Mouse (Mus musculus) myocyte (in vitro differentiated cells): ENCODE data around the gene Coa4.
A peak's percentile ranks its signal among the peaks of the same experiment; 100 is the strongest.

ENCODE experiments used
- CEBPB ChIP-seq: IDR thresholded peaks from 2 replicates; pipeline ENCODE4 v1.6.1; 2011; ENCODE audit warnings: mild to moderate bottlenecking, moderate library complexity; ENCODE audit not compliant: poor library complexity, insufficient read depth, severe bottlenecking
- E2F4 ChIP-seq: IDR thresholded peaks from one replicate; pipeline ENCODE4 v1.6.1; 2011; ENCODE audit warnings: mild to moderate bottlenecking, control low read depth, moderate library complexity; ENCODE audit not compliant: insufficient read depth
- MAX ChIP-seq: IDR thresholded peaks from one replicate; pipeline ENCODE4 v1.6.1; 2011; ENCODE audit warnings: low read depth, mild to moderate bottlenecking, control low read depth
- MYOD1 ChIP-seq, 3 experiments: IDR thresholded peaks; one replicate each; pipeline ENCODE4 v1.6.1; 2011; ENCODE audit warnings: control low read depth in 2 of 3, low read depth in 2 of 3, mild to moderate bottlenecking in 2 of 3, moderate library complexity in 1 of 3; ENCODE audit not compliant: insufficient read length in 2 of 3, control insufficient read depth in 1 of 3
- MYOG ChIP-seq, 3 experiments: IDR thresholded peaks; one replicate each; pipeline ENCODE4 v1.6.1; 2011; ENCODE audit warnings: control low read depth in 2 of 3, low read depth in 2 of 3, mild to moderate bottlenecking in 2 of 3; ENCODE audit not compliant: insufficient read length in 2 of 3, control insufficient read depth in 1 of 3, insufficient read depth in 1 of 3
- POLR2A ChIP-seq: IDR thresholded peaks from one replicate; pipeline ENCODE4 v1.6.1; 2011; ENCODE audit warnings: low read depth, mild to moderate bottlenecking, control low read depth, moderate library complexity; ENCODE audit not compliant: insufficient read length
- POLR2AphosphoS2 ChIP-seq: IDR thresholded peaks from one replicate; pipeline ENCODE4 v1.6.1; 2011; ENCODE audit warnings: low read depth, control low read depth; ENCODE audit not compliant: insufficient read length
- REST ChIP-seq: IDR thresholded peaks from one replicate; pipeline ENCODE4 v1.6.1; 2011; ENCODE audit warnings: mild to moderate bottlenecking, control low read depth, moderate library complexity; ENCODE audit not compliant: insufficient read depth, insufficient read length
- TCF12 ChIP-seq: IDR thresholded peaks from one replicate; pipeline ENCODE4 v1.6.1; 2011; ENCODE audit warnings: mild to moderate bottlenecking, control low read depth; ENCODE audit not compliant: poor library complexity, insufficient read depth, severe bottlenecking
- USF1 ChIP-seq: IDR thresholded peaks from one replicate; pipeline ENCODE4 v1.6.1; 2011; ENCODE audit warnings: low read depth, mild to moderate bottlenecking, control low read depth, moderate library complexity

DNA sequence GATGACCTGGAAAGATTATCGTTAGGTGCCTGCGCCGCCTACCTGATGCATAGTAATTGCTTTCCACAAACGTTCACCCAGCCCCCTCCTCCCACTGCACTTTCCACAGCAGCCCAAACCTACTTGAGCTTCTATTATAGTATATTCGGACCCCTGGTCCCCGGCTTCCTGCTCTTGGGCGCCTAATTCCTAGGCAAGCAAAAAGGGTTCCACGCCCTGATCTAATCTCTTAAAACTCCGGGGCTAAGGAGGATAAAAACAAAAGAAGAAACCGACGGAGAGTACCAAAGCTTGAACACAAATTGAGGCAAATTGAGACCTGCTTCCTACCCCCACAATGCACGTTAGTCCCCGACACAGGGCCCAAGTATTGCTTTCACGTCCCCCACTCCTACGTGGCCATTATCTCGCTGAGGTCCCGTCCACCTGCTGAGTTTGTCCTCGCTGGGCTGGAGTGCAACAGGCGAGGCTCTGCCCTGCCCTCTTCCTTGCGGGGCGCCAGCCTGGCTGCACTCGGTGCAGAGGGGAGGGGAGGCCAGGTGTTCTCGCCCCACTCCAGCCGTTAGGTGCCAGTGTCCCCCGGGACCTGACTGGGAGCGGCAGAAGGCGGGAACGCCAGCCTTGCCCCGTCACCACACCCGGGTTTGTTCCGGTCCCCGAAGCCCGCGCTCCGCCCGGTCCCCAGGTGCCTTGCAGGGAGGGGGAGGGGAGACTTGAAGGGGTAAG, 44.3 kb upstream of the Coa4 start:
- TF ChIP-seq E2F4, result no peak
- TF ChIP-seq POLR2A, result no peak
- no peak for TF ChIP-seq USF1
- TF ChIP-seq REST, result no peak
- TF ChIP-seq TCF12, result no peak
- TF ChIP-seq MAX, result no peak
- no peak for TF ChIP-seq CEBPB
- peak in 1 of 3 experiments; percentile 58 for TF ChIP-seq MYOG (IDR thresholded peaks at IDR 0.05; ENCODE audit: control insufficient read depth in 1 of 3, insufficient read depth in 1 of 3, insufficient read length in 2 of 3, low read depth in 2 of 3)
- TF ChIP-seq MYOD1 (IDR thresholded peaks at IDR 0.05; ENCODE audit: control insufficient read depth in 1 of 3, insufficient read length in 2 of 3, low read depth in 2 of 3), result peak in 1 of 3 experiments; percentile 70
- TF ChIP-seq POLR2AphosphoS2, result no peak
